Mouse (Mus musculus) left cerebral cortex, adult 2 months (tissue): ENCODE measurements around the gene Myh11. TPM values are rescaled to one million over a fixed set of nuclear protein-coding genes. Genes with fewer than 3 reads are reported as not detected.

ENCODE experiments used
- DNase-seq, 2 experiments: peaks; one replicate each; pipeline ENCODE4 v3.0.0; 2021 to 2022; ENCODE audit warnings: low spot score in 2 of 2, mixed read lengths in 1 of 2; ENCODE audit errors: extremely low spot score in 1 of 2
- H3K27ac ChIP-seq: fragments of 200-600 bp; 2 replicates; pipeline ENCODE4 v1.8.1; 2022
- H3K4me3 ChIP-seq: fragments of 200-600 bp; 2 replicates; pipeline ENCODE4 v1.8.1; 2022
- CTCF ChIP-seq: fragments of 200-600 bp; IDR thresholded peaks from 2 replicates; pipeline ENCODE4 v1.8.1; 2022; ENCODE audit warnings: antibody characterized with exemption, mild to moderate bottlenecking, moderate library complexity
- intact Hi-C: fragments of 180-260 bp; cut with DNase I; formaldehyde crosslinking; loops from one replicate; pipeline ENCODE4 v1.15.1; 2025
- total RNA-seq, 2 experiments: library from RNA; stranded (reverse); gene quantifications; 2 replicates each; pipeline ENCODE4 v1.2.3; 2021

Myh11 gene
- total RNA-seq, 2 experiments from 2014 or later, result 4.7 to 5.0 TPM

DNA sequence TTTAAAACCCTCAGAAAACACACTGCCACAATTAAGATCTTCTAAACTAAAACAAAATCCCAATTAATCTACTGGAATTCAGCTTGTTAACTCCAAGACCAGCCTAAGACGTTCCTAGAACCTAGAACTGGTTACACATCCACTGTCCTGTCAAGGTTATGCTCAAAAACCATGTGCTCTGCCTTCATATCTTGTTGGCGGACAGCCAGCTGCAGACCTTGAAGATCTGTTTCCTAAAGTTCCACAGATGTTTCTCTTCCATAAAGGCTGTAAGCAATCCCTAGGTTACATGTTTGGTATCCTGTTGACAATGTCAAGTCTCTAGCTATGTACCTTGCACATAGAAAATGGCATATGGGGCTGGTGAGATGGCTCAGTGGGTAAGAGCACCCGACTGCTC, 13.6 kb upstream of the Myh11 start:
- no peak overlapping the region for H3K27ac ChIP-seq
- H3K4me3 ChIP-seq, result no peak overlapping the region
- DNase-seq, result no peak
- intact Hi-C loops, result no loop called here
- no peak for TF ChIP-seq CTCF

GRCm38 (mm10) chr16:14303676-14304075, 12.5 kb upstream of the Myh11 start:
- intact Hi-C loops, result no loop called here

DNA sequence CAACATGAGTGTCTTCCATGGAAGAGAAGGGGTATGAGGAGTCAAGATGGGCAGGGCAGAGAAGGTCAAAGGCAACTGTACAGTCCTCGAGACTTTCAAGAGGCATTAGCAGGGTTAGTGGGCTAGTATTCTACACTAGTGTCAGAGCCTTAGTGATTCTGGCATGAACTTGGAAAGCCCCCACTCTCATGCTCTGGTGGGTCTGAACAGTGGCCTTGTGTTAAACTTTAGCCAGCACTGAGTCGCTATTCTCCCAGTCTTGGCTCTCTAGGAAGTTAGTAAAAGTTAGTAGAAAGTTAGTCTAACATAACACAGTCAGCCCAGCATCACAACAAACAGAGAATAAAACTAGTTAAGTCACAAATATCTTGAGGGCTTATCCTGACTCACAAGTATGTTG, 12.0 kb upstream of the Myh11 start:
- no peak for TF ChIP-seq CTCF
- no peak overlapping the region for H3K4me3 ChIP-seq
- no peak for DNase-seq
- intact Hi-C loops, result no loop called here
- H3K27ac ChIP-seq, result no peak overlapping the region

More at GRCm38 (mm10) chr16:14303676-14304075, 12.5 kb upstream of the Myh11 start:
- H3K4me3 ChIP-seq, result no peak overlapping the region
- DNase-seq, result no peak
- no peak for TF ChIP-seq CTCF
- H3K27ac ChIP-seq, result no peak overlapping the region

DNA sequence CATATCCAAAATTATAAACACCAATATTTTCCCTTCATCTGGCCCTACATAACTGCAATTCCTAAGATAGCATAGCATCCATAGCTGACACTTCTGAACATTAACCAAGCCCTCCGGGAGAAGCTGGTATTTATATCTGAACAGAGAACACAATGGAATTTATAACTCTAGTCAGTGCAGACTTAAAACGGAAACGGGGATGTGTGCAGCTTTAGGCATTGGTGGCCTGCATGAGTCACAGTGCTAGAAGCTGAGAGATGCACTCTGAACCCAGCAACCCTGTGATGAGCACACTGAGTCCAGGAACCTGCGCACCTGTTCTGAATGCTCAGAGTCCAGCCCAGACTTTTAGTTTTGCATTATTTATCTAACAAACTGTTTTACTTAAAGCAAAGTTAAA, 7.3 kb upstream of the Myh11 start:
- no peak for TF ChIP-seq CTCF
- H3K27ac ChIP-seq, result no peak overlapping the region
- DNase-seq, result no peak
- intact Hi-C loops, result no loop called here
- no peak overlapping the region for H3K4me3 ChIP-seq

GRCm38 (mm10) chr16:14297746-14298145, 6.6 kb upstream of the Myh11 start:
- Histone ChIP-seq H3K27ac (no peak overlapping the region), H3K4me3 (no peak overlapping the region)
- no peak for DNase-seq
- intact Hi-C loops, result no loop called here
- TF ChIP-seq CTCF, result no peak

- Histone ChIP-seq H3K4me3 (no peak overlapping the region), H3K27ac (no peak overlapping the region)
- no peak for DNase-seq
- TF ChIP-seq CTCF, result no peak
- intact Hi-C loops, result no loop called here
Observed at GRCm38 (mm10) chr16:14297137-14297536, 6.0 kb upstream of the Myh11 start.

DNA sequence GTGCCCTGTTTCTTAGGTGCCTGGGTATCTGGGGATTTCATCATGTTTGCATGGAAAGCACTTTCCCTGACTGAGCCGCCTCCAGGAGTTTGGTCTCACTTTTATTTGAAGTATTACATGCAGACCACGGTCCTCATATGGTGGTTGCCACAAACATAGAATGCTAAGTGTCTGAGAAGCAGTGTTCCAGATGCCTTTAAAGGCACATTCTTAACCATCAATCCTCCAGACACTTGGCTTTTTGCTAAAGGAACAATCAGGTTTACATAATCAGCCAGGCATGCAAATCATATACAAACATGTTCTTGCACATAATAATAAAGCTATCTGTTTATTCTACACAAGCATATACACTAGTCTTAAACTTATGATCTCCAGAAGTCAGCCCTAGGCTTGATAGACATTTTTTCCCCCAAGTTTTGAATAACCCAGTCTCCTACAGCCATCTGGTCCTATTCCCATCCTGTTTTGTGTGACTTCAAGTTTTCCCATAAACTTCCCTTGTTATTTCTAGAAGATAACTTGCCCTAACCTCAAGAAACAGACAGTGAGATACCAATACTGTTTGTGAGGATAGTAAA, 5.5 kb upstream of the Myh11 start:
- Histone ChIP-seq H3K4me3 (no peak overlapping the region), H3K27ac (no peak overlapping the region)
- no peak for TF ChIP-seq CTCF
- intact Hi-C loops, result no loop called here
- DNase-seq, result no peak

GRCm38 (mm10) chr16:14295291-14295690, 4.1 kb upstream of the Myh11 start:
- Histone ChIP-seq H3K27ac (no peak overlapping the region), H3K4me3 (no peak overlapping the region)
- no peak for TF ChIP-seq CTCF
- intact Hi-C loops, result no loop called here
- DNase-seq, result no peak

DNA sequence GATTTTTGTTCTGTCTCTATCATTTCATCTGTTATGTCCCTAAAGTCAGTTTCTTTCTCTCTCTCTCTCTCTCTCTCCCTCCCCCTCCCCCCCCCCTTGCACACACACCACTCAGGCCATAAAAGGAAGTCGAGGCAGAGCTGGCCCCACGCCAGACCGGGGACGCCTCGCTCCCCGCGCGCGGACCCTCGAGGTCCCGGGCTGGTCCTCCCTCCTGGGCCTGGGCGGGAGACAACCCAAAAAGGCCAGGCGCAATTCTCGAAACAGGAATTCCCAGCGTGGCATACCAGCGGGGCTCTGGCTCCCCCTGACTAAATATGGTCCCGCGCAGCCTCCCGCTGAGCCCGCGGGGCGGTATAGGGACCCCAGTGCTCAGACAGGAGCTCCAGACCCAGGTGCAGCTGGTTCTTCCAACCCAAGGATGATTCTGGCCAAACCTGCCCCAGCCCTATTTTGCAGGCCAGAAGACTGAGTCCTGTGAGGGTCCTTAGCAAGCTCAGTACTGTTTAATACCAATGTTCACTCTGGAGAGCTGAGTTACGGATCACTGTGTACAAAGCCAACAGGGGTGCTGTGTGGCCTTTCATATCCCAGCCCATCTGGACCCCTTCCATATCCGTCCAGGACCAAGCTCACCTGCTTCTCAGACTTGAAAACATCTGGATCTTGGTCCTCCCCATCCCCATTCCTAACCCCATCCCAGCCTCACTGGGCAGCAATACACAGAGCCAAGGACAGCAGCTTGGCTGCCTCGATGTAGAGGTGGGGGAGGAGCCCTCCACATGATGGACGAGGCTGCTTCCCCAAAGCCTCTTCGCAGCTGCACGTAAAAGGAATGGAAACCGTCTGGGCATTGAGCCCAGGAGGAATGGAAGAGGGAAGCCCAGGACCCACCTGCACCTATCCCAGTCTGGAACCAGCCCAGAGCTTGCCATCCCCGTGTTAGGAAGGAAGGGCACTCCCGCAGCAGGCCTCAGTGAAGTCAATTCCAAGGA, 1.3 kb upstream of the Myh11 start:
- intact Hi-C loops, result loop anchor here (5.0 kb wide), 1 partner anchor 55 kb away; no protein-coding TSS in a partner anchor
- Histone ChIP-seq H3K4me3 (peak overlapping the region; percentile 28; the same call in 1 of the 2 replicates), H3K27ac (no peak overlapping the region)
- no peak for TF ChIP-seq CTCF
- DNase-seq, result no peak

- H3K4me3 ChIP-seq, result no peak overlapping the region
- H3K27ac ChIP-seq, result no peak overlapping the region
- no peak for TF ChIP-seq CTCF
- intact Hi-C loops, result no loop called here
- no peak for DNase-seq
Observed at GRCm38 (mm10) chr16:14272374-14272965, 18.7 kb downstream of the Myh11 start.

GRCm38 (mm10) chr16:14265203-14265920, 25.8 kb downstream of the Myh11 start:
- Histone ChIP-seq H3K4me3 (no peak overlapping the region), H3K27ac (no peak overlapping the region)
- no peak for TF ChIP-seq CTCF
- intact Hi-C loops, result no loop called here
- no peak for DNase-seq

DNA sequence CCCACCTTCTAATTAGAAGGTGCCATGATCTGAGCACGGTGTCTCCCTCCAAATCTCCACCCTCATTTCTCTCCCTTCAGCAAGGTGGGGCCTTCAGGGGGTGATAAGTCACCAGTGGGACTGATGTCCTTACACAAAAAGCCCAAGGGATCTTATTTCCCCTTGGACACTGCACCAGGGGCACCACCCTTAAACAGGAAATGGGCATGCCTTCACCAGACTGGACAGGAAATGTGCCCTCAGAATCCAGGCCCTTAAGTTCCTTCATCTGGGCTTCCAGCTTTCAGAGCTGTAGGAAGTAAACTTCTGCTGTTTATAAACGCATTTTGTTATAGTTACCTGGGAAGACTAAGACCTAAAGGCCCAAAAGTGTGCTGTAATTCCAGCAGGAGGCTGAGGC, 26.7 kb downstream of the Myh11 start:
- Histone ChIP-seq H3K27ac (no peak overlapping the region), H3K4me3 (no peak overlapping the region)
- no peak for DNase-seq
- no peak for TF ChIP-seq CTCF
- intact Hi-C loops, result no loop called here
